Mouse (Mus musculus): ENCODE measurements around the gene Ndufs2.
A peak's percentile ranks its signal among the peaks of the same experiment; 100 is the strongest.

Ndufs2 gene

GRCm38 (mm10) chr1:171250680-171251593 lies at the start of gene Ndufs2:
Ndufs2 (minus strand) TSS chr1:171251388.
- peak in 1 of 2 experiments; percentile 44 for DNase-seq (ENCODE audit: low spot score in 2 of 2)

DNA sequence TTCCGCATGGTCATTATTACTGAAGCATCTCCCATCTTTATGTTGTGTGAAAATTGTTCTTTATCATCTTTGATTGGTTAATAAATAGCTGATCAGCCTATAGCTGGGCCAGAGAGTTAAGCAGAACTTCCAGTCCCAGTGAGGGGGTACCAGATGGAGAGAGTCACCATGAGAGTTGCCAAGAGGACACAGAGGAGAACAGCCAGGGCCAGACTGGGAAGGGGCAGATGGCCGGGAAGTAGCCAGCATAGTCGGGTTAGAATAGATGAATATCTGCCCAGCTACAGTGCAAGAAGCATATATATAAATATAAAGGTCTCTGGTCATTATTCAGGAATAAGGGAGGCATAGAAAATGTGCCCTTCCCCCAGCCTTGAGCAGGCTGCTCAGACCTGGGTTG lies 47.0 kb upstream of the Ndufs2 start:
- no peak for DNase-seq (ENCODE audit: low spot score in 2 of 2)

GRCm38 (mm10) chr1:171295063-171295402 lies 43.8 kb upstream of the Ndufs2 start:
- DNase-seq (ENCODE audit: low spot score in 2 of 2), result no peak

- DNase-seq (ENCODE audit: low spot score in 2 of 2), result peak; percentile 81 to 82
Observed at GRCm38 (mm10) chr1:171294298-171295062, 43.3 kb upstream of the Ndufs2 start, which contains the start of gene Ufc1. Ufc1 (minus strand) TSS chr1:171295024.

DNA sequence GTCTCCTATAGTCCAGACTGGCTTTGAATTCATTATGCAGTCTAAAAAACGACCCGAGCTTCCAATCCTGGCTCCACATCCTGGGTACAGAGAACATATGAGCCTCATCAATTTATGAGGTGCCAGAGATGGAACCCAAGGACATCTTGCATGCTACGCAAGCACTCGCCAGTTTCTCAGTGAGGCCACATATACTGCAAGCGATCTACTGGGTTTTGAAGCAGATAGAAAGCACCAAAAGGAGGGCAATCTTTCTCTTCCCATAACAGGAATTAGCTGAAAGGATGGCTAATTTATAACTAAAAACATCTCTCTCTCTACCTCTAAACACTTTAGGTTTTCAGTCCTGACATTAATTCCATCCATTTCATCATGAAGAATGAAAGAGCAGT lies 42.7 kb upstream of the Ndufs2 start:
- DNase-seq (ENCODE audit: low spot score in 2 of 2), result no peak

GRCm38 (mm10) chr1:171293351-171293750 lies 42.2 kb upstream of the Ndufs2 start:
- no peak for DNase-seq (ENCODE audit: low spot score in 2 of 2)

GRCm38 (mm10) chr1:171288328-171288727 lies 37.1 kb upstream of the Ndufs2 start:
- no peak for DNase-seq (ENCODE audit: low spot score in 2 of 2)

DNA sequence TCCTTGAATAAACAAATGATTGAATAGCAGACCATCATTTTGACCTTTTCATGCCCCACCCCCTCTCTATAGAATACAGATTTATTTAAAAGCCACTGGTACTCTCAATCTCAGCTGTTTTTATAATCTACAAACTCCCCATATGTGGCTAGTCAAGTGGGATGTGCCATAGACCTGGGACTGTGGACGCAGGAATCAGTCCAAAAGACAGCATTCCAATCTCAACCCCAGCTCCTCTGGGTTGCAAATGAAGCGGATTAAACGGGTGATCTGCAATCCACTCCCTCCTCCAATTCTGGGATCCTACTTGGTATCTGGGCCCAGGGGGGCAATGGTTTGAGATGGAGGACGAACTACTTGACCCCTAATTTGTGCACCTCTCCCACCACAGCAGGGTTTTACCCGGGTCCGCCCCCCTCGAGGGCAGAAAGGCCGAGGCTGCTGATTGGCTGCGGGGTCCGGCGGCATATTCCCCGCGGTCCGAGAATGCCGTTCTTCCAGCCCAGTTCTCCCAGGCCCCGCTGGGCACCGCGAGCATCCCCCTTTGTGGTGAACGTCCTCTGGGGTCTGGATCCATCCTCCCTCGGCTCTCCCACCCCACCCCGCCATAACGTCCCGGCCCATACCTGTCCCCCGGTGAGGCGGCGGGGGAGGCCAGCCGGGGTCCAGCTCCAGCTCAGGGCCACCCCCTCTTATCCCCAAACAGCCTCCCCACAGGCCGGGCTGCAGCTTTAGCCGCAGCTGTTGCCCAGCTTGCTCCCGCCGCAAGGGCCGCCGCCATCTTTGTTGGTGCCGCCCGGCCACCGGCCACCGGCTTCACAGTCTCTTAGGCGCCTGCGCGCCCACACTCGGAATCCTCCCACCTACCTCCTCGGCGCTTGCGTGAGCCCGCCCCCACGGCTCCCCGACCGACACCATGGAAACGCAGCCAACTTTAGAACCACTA lies 36.2 kb upstream of the Ndufs2 start, which contains the start of gene Usp21:
Usp21 (minus strand) TSS at position 856 of the 946 bp plus-strand sequence.
- DNase-seq (ENCODE audit: low spot score in 2 of 2), result peak; percentile 94 to 95

DNA sequence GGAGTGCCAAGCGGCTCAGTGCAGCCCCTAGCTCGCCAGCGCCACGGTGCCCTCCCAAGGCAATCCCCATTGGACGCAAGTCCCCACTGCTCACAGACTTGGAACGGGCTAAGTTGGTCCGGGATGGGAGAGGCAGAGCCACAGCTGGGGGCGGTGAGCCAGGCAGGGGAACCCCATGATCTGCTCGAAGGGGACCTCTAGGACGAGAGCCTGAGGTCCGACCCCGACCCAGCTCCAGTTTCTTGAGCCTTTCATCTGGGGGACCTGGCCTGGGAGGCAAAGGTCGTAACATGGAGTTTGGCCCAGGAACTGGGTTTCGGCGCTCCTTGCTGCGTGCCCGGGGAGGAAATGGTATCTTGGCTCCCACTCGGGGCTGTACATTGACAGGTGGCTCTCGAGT lies 35.3 kb upstream of the Ndufs2 start:
- no peak for DNase-seq (ENCODE audit: low spot score in 2 of 2)

DNA sequence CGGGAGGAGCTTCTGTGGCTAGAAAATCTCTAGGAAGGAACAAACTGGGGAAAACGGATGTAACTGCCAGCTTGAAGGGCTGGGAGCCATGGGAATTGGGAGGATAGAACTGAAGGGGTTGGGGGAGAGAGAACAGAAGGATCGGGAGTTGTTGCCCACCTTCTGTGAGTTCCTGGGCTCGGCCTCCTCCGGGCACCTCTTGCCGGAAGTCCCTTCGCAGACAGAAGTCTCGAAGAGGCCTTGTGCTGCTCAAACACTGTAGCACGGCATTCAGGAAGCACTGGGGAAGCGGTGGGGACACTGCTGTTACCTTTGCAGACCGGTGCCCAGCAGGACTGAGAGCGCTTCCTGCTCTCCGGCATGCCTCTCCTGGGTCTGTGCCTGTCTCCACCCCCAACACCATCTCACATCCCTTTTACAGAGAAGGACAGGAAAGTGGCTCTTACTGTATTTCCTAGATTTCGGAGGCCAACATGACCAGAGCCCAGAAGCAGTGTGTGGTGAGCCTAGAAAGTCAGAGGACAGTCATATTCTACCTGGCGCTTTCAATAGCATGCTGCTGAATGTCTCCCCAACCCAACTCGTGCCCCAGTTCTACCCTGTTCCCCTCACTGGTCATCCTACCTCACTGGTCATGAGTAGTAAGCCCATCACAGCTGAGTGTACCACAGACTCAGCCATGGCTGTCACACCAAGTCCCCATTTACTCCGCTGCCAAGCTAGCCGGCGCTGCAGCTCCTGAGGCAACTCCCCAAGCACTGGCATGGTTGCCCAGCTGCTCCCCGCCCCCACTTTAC lies 34.1 kb upstream of the Ndufs2 start:
- no peak for DNase-seq (ENCODE audit: low spot score in 2 of 2)

DNA sequence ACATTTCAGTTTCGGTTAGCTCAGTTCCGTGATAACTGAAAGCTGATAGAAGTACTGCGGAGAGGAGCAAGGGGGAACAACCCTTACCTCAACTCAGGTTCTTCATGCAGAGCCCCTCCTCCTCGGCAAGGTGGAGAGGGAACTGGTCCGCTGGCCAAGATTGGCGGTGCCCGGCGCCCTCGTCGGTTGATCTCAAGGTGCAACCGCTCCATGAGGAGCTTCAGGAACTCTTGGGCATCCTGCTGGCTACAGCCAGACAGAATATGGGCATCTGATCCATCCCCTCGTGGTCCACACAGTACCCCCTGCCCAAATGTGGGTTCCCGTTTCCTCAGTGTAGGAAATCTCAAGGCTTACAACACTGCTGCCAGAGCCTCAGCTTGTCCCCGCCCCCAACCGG lies 33.3 kb upstream of the Ndufs2 start:
- DNase-seq (ENCODE audit: low spot score in 2 of 2), result no peak

DNA sequence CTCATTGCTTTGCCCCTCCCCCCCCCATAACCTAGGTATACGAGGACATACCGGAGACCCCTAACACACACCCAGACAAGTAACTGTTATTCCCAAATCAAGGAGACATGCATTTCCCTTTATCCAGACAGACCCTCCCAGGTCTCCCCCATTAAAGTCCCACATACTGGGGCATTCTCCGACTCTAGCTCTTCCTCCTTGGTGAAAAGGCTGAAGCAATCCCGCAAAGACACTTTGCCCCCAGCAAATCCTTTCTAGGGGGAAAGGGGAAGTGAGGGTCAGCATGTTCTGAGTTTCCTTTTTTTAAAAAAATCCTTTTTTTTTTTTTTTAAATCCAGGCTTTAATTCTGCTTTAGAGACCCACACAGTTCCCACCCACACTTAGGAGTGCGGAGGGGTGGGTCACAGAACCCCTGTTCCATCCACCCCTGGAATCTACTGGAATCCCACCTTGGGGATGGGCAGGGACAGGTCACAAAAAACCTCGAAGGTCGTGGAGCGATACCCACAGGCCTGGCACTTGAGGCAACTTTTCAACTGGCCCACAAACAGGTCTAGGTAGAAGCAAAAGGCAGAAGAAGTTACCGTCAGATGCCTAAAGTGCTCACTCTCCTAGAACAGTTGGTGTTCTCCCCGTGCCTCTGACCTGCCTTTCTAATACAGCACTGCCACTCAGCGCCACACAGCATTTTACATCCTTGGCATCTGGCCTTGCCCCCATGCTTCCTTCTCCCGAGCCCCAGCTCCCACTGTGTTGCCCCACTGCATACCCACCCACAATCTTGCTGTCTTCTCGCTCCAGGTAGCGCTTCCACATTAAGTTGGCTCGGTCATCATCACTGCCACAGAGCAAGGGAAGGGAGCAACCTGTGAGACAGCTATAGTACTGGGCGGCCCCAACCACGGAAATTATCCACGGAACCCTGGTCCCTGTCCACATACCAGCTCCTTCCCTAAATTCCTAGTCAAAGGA lies 32.3 kb upstream of the Ndufs2 start:
- no peak for DNase-seq (ENCODE audit: low spot score in 2 of 2)

- DNase-seq (ENCODE audit: low spot score in 2 of 2), result no peak
Observed at GRCm38 (mm10) chr1:171282086-171282805, 31.1 kb upstream of the Ndufs2 start.

DNA sequence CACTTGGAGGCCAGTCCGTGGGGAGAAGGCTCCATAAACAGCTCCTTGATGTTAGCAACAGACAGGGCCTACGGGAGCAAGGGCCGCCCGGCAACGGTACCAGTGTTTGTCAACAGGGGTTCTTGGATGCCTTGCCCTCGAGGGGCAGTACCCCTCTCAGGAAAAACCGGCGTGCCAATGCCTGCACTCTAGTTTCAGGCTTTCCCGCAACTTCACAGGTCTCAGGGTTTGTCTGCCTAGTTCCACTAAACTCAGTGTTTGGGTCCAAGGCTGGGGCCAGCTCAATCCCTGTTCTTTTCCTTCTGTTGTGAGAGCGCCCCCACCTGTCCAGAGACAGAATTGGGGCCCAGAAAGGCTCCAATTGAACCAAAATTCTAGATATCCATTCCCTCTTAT lies 30.3 kb upstream of the Ndufs2 start:
- DNase-seq (ENCODE audit: low spot score in 2 of 2), result peak; percentile 69 to 84

GRCm38 (mm10) chr1:171280916-171281527 lies 29.8 kb upstream of the Ndufs2 start, which contains the start of gene Ppox:
Ppox (minus strand) TSS chr1:171281186.
- DNase-seq (ENCODE audit: low spot score in 2 of 2), result peak; percentile 89

DNA sequence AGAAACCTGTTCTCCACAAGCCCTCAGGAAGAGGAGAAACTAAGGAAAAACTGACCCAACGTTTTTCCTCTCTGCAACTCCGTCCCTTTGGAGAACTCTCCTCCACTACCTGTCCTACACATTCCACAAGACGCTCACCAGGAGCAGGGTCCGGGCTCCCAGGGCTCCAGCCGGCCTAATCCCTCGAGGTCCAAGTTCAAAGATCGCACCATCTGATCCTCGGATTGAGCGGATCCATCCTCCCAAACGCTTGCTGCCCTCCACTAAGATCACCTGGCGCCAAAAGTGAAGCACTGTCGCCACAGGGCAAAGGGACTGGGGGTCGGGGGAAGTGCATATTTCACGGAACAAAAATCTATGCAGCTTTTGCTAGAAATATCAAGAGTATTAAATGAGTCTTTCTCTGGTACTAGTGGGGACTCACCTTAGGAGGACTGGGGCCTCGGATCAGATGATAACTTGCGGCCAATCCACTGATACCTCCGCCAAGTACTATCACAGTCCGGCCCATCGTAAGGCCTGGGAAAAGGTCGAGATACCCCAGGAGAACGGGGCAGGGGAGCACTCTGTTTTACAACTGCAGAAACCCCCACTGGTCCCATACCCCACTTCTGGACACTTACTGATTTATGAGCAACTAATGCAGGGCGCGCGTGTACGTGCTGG lies 29.2 kb upstream of the Ndufs2 start:
- no peak for DNase-seq (ENCODE audit: low spot score in 2 of 2)

- no peak for DNase-seq (ENCODE audit: low spot score in 2 of 2)
Observed at GRCm38 (mm10) chr1:171279721-171280120, 28.5 kb upstream of the Ndufs2 start.

Data from urinary bladder, postnatal 4 days (tissue).